Mouse (Mus musculus): ENCODE data around the gene Zfp784. TPM values are rescaled to one million over a fixed set of nuclear protein-coding genes. Genes with fewer than 3 reads are reported as not detected.
"Not testable (repeated sequence)": the region's sequence is repeated elsewhere in the genome, so short reads cannot be mapped to it uniquely, and the experiment has no call there.

The Zfp784 gene
- polyA plus RNA-seq, 1 experiment from 2014 or later, result 7.0 TPM

DNA sequence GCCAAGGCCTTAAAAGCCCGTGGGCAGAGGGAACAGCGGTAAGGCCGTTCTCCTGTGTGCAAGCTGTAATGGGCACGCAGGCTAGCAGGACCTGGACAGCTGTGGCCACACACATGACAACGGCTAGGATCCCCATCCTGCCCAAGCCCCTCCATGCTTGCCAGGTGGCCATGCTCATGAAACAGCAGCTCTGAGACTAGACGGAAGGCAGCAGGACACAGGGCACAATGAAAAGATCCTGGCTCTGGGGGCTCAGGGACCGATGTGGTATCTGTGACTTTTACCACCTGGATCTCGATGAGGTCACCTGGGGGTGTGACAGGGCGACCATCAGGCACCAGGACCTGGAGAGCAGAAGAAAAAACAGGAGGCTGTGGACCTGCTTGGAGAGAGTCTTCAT is 2.1 kb downstream of the Zfp784 start:
- no peak overlapping the region for H3K9ac ChIP-seq
- H3K4me3 ChIP-seq, result no peak overlapping the region
- 0 out of 2 replicates have a peak, but pooled peaks cover 2% of the 10 kb centered on the region for H3K4me1 ChIP-seq
- H3K27me3 ChIP-seq, result no peaks in the 10 kb centered on the region
- H3K36me3 ChIP-seq, result peaks cover 65% of the 10 kb centered on the region
- ATAC-seq (ENCODE audit: low FRiP score, low read depth), result no peak
- H3K27ac ChIP-seq, result no peak overlapping the region
- H3K9me3 ChIP-seq, result peaks cover 44% of the 10 kb centered on the region
- WGBS, result 93% methylated on average over 9 of the region's 9 CpGs
- H3K4me2 ChIP-seq (replicated peaks), result no peak overlapping the region

DNA sequence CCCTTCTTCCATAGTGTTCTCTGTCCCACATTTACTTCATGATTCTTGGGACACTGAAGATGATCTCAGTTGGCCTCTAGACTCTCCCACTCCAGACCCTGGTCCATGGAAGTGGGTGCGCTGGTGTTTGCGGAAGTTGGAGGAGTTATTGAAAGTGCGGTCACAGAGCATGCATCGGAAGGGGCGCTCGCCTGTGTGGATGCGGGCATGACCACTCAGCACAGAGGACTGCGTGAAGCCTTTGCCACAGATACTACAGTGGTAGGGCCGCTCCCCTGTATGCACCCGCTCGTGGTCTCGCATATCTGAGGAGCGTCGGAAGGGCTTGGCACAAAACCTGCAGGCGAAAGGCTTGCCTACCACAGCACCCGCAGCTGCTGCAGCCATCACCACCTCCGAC is 2.6 kb downstream of the Zfp784 start:
- peaks cover 68% of the 10 kb centered on the region for H3K36me3 ChIP-seq
- no peak overlapping the region for H3K4me2 ChIP-seq (replicated peaks)
- no peak overlapping the region for H3K4me3 ChIP-seq
- no peak overlapping the region for H3K27ac ChIP-seq
- no peak overlapping the region for H3K9ac ChIP-seq
- peaks cover 49% of the 10 kb centered on the region for H3K9me3 ChIP-seq
- no peak for ATAC-seq (ENCODE audit: low FRiP score, low read depth)
- H3K27me3 ChIP-seq, result no peaks in the 10 kb centered on the region
- WGBS, result 95% methylated on average over 17 of the region's 17 CpGs
- H3K4me1 ChIP-seq, result 0 out of 2 replicates have a peak, but pooled peaks cover 2% of the 10 kb centered on the region

DNA sequence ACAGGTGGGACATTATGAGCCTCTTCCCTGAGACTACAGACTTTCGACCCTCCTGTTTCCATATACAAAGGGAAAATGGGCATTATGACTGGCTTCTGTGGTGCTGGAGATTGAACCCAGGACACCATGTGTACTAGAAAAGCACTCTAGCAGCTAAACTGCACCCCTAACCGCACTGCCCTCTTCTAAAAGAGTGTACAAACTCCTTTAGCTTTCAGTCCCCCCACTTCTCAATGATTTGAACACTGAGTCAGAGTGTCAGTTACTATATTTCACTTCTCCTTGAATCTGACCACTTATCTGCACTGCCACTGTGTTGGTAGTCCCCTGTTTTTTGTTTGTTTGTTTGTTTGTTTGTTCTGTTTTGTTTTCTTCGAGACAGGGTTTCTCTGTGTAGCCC is 4.4 kb downstream of the Zfp784 start, which contains the start of gene 4632433K11Rik:
4632433K11Rik (plus strand) TSS at position 301 of the 400 bp plus-strand sequence.
- no peak within 1 kb of the TSS for H3K9ac ChIP-seq
- 95% methylated on average over 3 of the region's 3 CpGs for WGBS
- no peak within 1 kb of the TSS for H3K4me3 ChIP-seq
- H3K27ac ChIP-seq, result 0 out of 2 replicates have a peak within 1 kb of the TSS, but pooled peaks have one; percentile 1
- ATAC-seq (ENCODE audit: low FRiP score, low read depth), result no peak
- H3K4me1 ChIP-seq, result no peaks in the 10 kb centered on the region
- no peaks in the 10 kb centered on the region for H3K27me3 ChIP-seq
- H3K36me3 ChIP-seq, result peaks cover 83% of the 10 kb centered on the region
- H3K4me2 ChIP-seq (replicated peaks), result no peak within 1 kb of the TSS
- H3K9me3 ChIP-seq, result peaks cover 67% of the 10 kb centered on the region

DNA sequence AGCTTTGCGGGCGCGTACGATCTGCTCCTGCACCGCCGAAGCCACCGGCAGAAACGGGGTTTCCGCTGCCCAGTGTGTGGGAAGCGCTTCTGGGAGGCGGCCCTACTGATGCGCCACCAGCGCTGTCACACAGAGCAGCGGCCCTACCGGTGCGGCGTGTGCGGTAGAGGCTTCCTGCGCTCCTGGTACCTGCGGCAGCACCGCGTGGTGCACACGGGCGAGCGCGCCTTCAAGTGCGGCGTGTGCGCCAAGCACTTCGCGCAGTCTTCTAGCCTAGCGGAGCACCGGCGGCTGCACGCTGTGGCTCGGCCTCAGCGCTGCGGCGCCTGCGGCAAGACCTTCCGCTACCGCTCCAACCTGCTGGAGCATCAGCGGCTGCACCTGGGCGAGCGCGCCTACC is 6.8 kb downstream of the Zfp784 start:
- peaks cover 98% of the 10 kb centered on the region for H3K36me3 ChIP-seq
- H3K27ac ChIP-seq, result no peak overlapping the region
- WGBS, result 81% methylated on average over 43 of the region's 46 CpGs
- H3K4me2 ChIP-seq (replicated peaks), result no peak overlapping the region
- no peak overlapping the region for H3K4me3 ChIP-seq
- no peaks in the 10 kb centered on the region for H3K27me3 ChIP-seq
- H3K4me1 ChIP-seq, result no peaks in the 10 kb centered on the region
- no peak for ATAC-seq (ENCODE audit: low FRiP score, low read depth)
- H3K9me3 ChIP-seq, result peaks cover 66% of the 10 kb centered on the region
- no peak overlapping the region for H3K9ac ChIP-seq

DNA sequence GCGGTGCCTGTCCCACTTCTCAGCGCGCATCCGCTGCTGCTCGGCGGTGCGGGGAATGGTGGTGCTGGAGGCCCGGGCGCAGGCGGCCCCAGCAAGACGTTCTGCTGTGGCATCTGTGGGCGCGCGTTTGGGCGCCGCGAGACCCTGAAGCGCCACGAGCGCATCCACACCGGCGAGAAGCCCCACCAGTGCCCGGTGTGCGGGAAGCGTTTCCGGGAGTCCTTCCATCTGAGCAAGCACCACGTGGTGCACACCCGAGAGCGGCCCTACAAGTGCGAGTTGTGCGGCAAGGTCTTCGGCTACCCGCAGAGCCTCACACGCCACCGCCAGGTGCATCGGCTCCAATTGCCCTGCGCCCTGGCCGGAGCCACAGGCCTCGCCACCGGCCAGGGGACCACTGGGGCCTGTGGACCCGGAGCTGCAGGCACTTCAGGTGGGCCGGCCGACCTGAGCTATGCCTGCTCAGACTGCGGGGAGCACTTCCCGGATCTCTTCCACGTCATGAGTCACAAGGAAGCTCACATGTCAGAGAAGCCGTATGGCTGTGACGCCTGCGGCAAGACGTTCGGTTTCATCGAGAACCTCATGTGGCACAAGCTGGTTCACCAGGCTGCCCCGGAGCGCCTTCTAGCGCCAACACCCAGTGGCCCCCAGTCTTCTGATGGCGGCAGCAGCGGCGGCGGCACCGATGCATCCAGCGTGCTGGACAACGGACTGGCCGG is 7.5 kb downstream of the Zfp784 start:
- H3K27ac ChIP-seq, result no peak overlapping the region
- 0 out of 2 replicates have a peak overlapping the region, but pooled peaks have one; percentile 3 for H3K4me3 ChIP-seq
- ATAC-seq (ENCODE audit: low FRiP score, low read depth), result no peak
- H3K9me3 ChIP-seq, result peaks cover 59% of the 10 kb centered on the region
- no peak overlapping the region for H3K4me2 ChIP-seq (replicated peaks)
- WGBS, result 85% methylated on average over 63 of the region's 63 CpGs
- no peaks in the 10 kb centered on the region for H3K4me1 ChIP-seq
- no peak overlapping the region for H3K9ac ChIP-seq
- H3K27me3 ChIP-seq, result no peaks in the 10 kb centered on the region
- peaks cover 98% of the 10 kb centered on the region for H3K36me3 ChIP-seq

DNA sequence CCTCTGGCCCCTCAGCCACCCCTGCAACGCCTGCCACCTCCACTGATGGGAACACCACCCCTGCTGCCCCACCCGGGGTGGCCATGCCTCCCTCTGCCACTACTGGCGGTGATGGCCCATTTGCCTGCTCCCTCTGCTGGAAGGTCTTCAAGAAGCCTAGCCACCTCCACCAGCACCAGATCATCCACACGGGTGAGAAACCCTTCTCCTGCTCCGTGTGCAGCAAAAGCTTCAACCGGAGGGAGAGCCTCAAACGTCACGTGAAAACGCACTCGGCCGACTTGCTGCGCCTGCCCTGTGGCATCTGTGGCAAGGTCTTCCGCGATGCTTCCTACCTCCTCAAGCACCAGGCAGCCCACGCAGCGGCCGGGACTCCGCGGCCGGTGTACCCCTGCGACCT is 8.3 kb downstream of the Zfp784 start:
- Histone ChIP-seq H3K27me3 (no peaks in the 10 kb centered on the region), H3K4me2 (replicated peaks) (no peak overlapping the region), H3K27ac (no peak overlapping the region), H3K4me1 (no peaks in the 10 kb centered on the region), H3K36me3 (peaks cover 98% of the 10 kb centered on the region), H3K4me3 (no peak overlapping the region), H3K9me3 (peaks cover 55% of the 10 kb centered on the region), H3K9ac (no peak overlapping the region)
- ATAC-seq (ENCODE audit: low FRiP score, low read depth), result no peak
- 90% methylated on average over 21 of the region's 21 CpGs for WGBS

DNA sequence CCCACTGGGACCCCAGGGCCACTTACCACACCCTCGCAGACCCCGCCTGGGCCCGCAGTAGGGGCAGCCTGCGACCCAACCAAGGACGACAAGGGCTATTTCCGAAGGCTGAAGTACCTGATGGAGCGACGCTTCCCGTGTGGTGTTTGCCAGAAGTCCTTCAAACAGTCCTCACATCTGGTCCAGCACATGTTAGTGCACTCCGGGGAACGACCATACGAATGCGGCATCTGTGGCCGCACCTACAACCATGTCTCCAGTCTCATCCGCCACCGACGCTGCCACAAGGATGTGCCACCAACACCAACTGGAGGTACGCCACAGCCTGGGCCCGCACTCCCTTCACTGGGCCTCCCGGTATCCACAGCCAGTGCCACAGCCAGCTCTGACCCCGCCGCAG is 8.7 kb downstream of the Zfp784 start:
- Histone ChIP-seq H3K4me2 (replicated peaks) (no peak overlapping the region), H3K9me3 (peaks cover 55% of the 10 kb centered on the region), H3K4me1 (no peaks in the 10 kb centered on the region), H3K36me3 (peaks cover 98% of the 10 kb centered on the region), H3K27ac (no peak overlapping the region), H3K9ac (no peak overlapping the region), H3K27me3 (no peaks in the 10 kb centered on the region), H3K4me3 (no peak overlapping the region)
- 94% methylated on average over 22 of the region's 22 CpGs for WGBS
- ATAC-seq (ENCODE audit: low FRiP score, low read depth), result no peak

DNA sequence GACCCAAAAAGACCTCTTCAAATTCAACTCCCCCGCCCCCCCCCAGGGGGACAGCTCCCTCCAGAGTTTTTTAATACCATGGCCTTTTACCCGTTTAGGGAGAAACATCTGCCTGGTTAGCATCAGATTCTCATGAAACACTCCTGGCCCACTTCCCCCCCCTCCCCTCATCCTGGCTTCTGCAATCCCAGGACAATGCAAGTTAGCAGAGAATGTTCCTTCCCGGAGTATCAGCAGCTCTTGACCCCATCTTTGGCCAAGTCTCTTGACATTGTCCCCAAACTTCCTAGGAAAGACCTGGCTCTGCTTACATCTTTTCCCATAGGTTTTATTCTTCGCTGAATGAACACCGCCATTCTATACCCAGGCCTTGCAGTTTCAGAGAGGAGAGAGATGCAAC is 17.0 kb downstream of the Zfp784 start:
- peaks cover 17% of the 10 kb centered on the region for H3K4me1 ChIP-seq
- peak overlapping the region; percentile 91 for H3K4me2 ChIP-seq (replicated peaks)
- peak overlapping the region; percentile 85 for H3K4me3 ChIP-seq
- H3K27me3 ChIP-seq, result no peaks in the 10 kb centered on the region
- H3K9me3 ChIP-seq, result no peaks in the 10 kb centered on the region
- H3K9ac ChIP-seq, result peak overlapping the region; percentile 97
- H3K27ac ChIP-seq, result peak overlapping the region; percentile 97
- ATAC-seq (ENCODE audit: low FRiP score, low read depth), result no peak
- H3K36me3 ChIP-seq, result peaks cover 62% of the 10 kb centered on the region
- WGBS, result 46% methylated on average over 5 of the region's 5 CpGs

DNA sequence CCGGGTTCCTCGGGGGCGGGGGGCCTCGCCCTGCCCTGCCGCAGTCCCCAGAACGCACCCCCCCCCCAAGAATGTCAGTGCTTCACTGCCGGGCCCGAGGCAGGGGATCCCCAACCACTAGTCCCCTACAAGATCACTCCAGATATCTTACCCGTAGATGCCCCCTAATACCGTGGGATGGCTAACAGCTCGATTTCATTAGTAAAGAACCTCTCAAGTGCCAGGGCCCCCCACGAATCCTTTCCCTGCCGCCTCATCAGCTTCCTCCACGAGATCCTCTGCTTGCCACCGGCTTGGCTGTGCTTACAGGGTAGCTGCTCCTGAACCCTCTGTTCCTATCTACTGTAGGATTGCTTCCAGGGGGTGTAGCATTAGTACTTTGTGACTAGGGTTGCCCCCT is 17.6 kb downstream of the Zfp784 start:
- H3K9ac ChIP-seq, result peak overlapping the region; percentile 97
- ATAC-seq (ENCODE audit: low FRiP score, low read depth), result no peak
- H3K36me3 ChIP-seq, result peaks cover 57% of the 10 kb centered on the region

DNA sequence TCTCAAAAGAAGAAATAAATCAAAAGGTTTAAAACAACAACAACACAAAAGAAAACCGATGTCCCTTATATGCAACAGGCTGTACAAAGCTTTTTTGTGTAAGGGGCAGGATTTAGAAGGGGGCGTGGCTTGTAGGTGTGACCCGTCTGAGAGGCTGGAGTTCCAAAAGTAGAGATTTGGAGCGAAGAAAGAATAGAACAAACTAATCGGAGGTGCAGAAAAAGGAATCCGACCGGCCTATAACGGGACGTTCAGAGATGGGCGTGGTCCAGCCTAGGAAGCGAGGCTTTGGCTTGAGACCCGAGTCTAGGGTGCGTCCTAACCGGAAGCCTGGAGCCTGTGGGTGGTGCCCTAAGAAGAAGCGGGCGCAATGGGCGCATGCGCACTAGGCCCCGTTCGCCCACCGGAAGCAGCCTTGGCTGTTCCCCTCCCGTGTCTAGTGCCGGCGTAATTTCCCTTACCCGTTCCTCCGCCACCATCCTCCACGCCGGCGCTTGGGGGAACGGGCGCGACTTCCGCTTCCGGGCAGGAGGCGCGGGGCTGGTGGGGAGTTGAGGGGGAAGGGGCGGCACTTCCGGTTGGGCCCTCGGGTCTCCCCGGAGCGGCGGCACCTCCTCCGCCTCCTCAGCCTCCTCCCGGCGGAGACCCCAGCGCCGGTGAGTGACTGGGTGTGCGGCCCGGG is 18.1 kb downstream of the Zfp784 start, which contains the start of the genes Zfp865 and Ccdc106:
Zfp865 (plus strand) TSS at position 377 of the 682 bp plus-strand sequence.
Ccdc106 (plus strand) TSS at position 554 of the 682 bp plus-strand sequence.
- Histone ChIP-seq H3K36me3 (peaks cover 52% of the 10 kb centered on the region), H3K9ac (peak within 1 kb of the TSS; percentile 97), H3K27me3 (no peaks in the 10 kb centered on the region), H3K4me1 (peaks cover 21% of the 10 kb centered on the region), H3K9me3 (no peaks in the 10 kb centered on the region), H3K4me3 (peak within 1 kb of the TSS; percentile 85), H3K27ac (peak within 1 kb of the TSS; percentile 97), H3K4me2 (replicated peaks) (peak within 1 kb of the TSS; percentile 91)
- WGBS, result under 1% methylated on average over 42 of the region's 49 CpGs
- ATAC-seq (ENCODE audit: low FRiP score, low read depth), result peak; percentile 90

More for the DNA sequence above, 17.6 kb downstream of the Zfp784 start:
- Histone ChIP-seq H3K9me3 (no peaks in the 10 kb centered on the region), H3K4me3 (peak overlapping the region; percentile 85), H3K27me3 (no peaks in the 10 kb centered on the region), H3K4me2 (replicated peaks) (peak overlapping the region; percentile 91), H3K4me1 (peaks cover 21% of the 10 kb centered on the region), H3K27ac (peak overlapping the region; percentile 97)
- 0% methylated on average over 10 of the region's 15 CpGs for WGBS

DNA sequence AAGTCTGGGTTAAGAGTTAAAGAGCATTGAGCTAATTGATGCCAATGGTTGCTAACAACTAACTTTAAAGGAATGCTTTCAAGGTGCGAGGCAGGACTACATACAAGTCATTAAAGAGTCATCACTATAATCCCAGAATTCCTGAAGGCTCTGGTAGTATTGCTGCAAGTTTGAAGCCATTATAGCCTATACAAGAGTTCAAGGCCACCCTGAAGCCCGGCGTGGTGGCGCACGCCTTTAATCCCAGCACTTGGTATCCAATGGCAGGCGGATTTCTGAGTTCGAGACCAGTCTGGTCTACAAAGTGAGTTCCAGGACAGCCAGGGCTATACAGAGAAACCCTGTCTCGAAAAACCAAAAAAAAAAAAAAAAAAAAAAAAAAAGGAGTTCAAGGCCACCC is 18.7 kb downstream of the Zfp784 start:
- 26% methylated on average over 8 of the region's 8 CpGs for WGBS
- H3K4me3 ChIP-seq, result peak overlapping the region; percentile 85

DNA sequence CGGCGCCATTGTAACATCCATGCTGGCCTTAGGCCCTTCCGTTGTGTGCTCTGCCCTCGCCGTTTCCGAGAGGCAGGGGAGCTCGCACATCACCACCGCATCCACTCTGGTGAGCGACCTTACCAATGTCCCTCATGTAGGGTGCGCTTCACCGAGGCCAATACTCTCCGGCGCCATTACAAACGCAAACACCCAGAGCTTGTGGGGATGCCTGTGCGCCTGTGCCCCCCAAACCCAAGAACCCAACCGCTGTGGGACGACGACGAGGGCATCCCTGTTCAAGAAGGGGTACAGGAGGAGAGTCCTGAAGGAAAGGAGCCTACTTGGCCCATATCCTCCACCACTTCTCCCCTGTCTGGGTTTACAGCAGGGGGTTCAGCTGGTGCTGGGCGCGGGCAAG is 20.3 kb downstream of the Zfp784 start:
- Histone ChIP-seq H3K36me3 (peaks cover 33% of the 10 kb centered on the region), H3K4me2 (replicated peaks) (no peak overlapping the region), H3K9me3 (no peaks in the 10 kb centered on the region), H3K27ac (no peak overlapping the region), H3K4me3 (no peak overlapping the region), H3K9ac (no peak overlapping the region), H3K4me1 (peaks cover 27% of the 10 kb centered on the region), H3K27me3 (no peaks in the 10 kb centered on the region)
- ATAC-seq (ENCODE audit: low FRiP score, low read depth), result no peak
- WGBS, result 97% methylated on average over 21 of the region's 21 CpGs

More for the DNA sequence above, 18.7 kb downstream of the Zfp784 start:
- Histone ChIP-seq H3K9ac (peak overlapping the region; percentile 97), H3K4me1 (peaks cover 21% of the 10 kb centered on the region), H3K27ac (peak overlapping the region; percentile 97), H3K4me2 (replicated peaks) (peak overlapping the region; percentile 91), H3K36me3 (peaks cover 46% of the 10 kb centered on the region)
- not testable (repeated sequence) for H3K27me3 ChIP-seq; ATAC-seq (ENCODE audit: low FRiP score, low read depth); H3K9me3 ChIP-seq
